Mouse (Mus musculus): ENCODE measurements at regions not wholly inside any gene's neighbourhood (a gene's known extent, or its start where the extent isn't known, plus 50 kb on each side); places are given as distances from the start of the nearest gene placed in this dataset.

DNA sequence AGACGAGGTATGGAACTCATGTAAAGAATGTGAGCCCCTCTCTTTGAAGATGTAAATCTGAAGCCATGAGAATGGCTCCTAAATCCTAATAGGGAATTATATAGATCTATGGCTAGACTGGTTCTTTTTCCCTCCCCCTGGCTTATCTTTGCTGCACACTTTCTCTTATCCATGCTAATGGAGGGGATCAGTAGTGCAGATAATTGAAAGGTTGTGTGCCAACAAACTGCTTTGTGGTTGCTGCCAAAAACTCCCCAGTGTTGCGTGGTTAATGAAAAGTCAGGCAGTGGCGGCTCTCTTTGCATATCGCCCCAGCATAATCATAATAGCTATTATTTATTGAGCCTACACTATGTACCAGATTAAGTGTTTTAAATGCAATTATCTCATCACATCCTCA is 427.6 kb downstream of the Nuf2 start:
- TF ChIP-seq CTCF (IDR thresholded peaks at IDR 0.05; ENCODE audit: low read depth, low read length) (no peak), POLR2A (IDR thresholded peaks at IDR 0.05; ENCODE audit: borderline replicate concordance, low read depth, low read length) (no peak)
